Mouse (Mus musculus) monocyte, adult 5-6 weeks (primary cell): ENCODE data around the gene Nfyb. TPM values are rescaled to one million over a fixed set of nuclear protein-coding genes. Genes with fewer than 3 reads are reported as not detected.

Experiments used
- ATAC-seq: fragments of 153-309, 156-312 bp; replicated peaks from 2 replicates; pipeline ENCODE4 v1.8.0; 2017; ENCODE audit warnings: mild to moderate bottlenecking; ENCODE audit not compliant: low TSS enrichment, insufficient number of reproducible peaks, severe bottlenecking, poor library complexity, low FRiP score
- total RNA-seq: library from RNA; stranded (forward); fragments of 200-1000, 200-491, 200-594 nt; gene quantifications from 3 replicates; pipeline ENCODE4 v1.2.3, GENCODE M21; 2017

The Nfyb gene
- total RNA-seq, 1 experiment from 2014 or later = 95.1 TPM

DNA sequence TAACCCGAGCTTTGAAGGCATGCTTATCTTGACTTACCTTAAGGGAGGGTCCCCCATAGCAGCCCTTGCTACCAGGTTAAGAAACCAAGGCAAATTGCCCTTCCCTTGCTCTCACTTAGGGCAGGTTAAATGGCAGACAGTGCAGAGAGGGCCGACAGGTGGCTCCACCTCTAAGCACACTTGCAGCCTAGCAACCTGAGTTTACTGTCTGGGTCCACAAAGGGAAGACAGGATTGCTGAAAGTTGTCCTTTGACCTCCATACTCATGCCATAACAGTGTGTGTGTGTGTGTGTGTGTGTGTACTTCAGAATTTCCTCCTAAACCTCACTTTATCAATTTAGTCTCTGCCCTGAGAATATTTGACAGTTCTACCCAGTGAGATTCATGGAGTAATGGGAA, 18.5 kb upstream of the Nfyb start:
- no peak for ATAC-seq

DNA sequence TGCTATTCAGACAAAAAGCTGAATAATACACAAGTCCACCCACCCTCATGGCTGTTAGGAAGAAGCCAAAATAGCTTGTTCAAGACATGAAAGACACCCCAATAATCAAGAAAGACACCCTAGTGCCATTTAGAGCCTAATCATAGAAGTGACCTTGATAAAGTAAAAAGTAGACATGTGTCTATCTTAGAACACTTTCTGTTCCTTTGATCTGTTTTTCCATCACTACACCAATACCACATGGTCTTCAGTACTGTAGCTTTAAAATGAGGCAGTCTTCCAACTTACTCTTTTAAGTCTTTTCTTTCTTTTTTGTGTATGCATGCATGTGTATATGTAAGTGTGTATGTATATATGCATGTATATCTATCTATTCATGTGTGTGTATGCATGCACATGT, 16.9 kb upstream of the Nfyb start:
- ATAC-seq = no peak

DNA sequence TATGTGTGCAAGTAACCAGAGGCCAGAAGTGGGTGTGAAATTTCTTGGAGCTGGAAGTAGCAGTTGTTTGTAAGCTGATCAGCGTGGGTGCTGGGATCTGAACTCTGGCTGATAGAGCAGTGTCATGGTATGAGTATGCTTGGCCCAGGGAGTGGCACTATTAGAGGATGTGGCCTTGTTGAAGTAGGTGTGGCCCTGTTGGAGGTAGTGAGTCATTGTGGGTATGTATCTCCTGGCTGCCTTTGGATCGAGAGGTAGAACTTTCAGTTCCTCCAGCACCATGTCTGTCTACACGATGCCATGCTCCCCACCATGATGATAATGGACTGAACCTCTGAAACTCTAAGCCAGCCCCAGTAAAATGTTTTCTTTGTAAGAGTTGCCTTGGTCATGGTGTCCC, 16.4 kb upstream of the Nfyb start:
- peak; percentile 85 for ATAC-seq

DNA sequence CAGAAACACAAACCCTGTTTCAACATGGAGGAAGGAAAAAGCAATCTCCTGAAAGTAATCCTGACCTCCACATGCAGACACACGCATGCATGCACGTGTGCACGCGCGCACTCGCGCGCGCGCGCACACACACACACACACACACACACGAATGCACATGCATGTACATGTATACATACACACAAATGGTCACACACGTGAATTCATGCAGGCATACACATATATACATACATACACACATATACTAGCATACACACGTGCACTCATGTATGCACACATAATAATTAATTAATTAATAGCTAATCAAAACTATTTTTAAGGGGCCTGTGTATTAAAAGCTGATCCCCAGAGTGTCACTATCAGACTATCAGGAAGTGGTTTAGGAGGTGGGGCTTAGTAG, 15.9 kb upstream of the Nfyb start:
- ATAC-seq = no peak

DNA sequence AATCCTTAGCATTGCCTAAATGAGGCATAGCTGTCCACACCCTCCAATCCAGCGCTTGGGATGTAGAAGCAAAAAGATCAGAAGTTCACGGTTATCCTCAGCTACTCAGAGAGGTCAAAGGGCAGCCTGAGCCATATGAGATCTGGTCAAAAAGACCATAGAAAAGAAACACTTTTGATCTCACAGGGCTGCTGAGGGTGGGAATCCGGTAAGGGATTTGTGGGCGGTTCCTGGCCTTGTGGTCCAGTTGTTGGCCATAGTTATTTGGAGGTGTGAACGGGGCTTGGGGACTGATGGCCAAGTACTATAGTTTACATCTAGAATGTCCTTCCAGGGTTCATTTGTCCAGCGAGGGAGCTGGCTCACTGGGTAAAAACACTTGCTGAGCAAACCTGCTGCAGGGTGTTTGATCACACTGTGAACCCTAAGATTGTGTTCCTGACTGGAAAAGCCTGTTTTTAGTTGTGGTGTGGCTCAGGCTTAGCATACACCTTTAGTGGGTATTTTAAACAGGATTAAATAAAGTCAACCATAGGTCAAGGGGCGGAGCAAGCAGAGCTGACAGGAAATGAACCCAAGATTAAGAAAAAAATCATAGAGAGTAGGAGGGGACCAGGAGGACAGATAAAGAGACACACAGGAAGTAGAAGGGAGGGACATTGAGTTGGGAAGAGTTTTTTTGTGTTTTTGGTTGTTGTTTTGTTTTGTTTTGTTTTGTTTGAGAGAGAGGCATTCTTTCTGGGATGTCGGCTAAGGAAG, 15.0 kb upstream of the Nfyb start:
- no peak for ATAC-seq

DNA sequence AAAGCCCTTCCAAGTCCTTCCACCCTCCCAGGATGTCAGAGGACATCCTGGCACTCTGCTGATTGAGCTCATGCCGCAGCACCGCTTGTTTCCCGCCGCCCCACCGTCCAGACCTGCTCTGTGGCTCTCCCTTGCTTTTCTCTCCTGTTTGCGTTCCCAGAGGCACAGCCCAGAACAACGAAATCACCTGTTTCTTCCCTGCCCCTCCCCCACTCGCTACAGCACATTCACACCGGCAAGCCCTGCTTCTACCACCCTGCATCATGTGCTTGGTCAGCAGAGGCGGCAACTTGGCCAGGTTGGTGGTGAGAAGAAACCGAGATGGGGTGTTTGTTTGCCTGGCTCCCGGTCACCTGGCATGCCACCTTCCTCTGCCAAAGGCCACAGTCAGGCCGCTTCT, 13.9 kb upstream of the Nfyb start:
- ATAC-seq = no peak

DNA sequence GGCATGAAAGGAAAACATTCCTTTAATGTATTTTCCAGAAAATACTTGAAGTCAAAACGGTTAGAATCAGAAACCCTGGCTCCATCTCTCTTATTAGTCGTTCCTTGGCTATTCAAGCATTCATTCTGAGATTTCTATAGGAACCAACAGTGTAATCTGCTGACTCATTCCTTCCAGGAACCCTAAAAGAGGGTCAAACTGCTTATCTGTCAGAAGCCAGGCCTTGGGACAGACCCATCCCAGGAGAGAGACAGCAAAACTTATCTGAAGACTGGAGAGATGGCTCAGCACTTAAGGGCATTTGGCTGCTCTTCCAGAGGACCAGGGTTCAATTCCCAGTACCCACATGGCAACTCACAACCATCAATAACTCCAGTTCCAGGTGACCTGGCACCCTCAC, 13.1 kb upstream of the Nfyb start:
- no peak for ATAC-seq

DNA sequence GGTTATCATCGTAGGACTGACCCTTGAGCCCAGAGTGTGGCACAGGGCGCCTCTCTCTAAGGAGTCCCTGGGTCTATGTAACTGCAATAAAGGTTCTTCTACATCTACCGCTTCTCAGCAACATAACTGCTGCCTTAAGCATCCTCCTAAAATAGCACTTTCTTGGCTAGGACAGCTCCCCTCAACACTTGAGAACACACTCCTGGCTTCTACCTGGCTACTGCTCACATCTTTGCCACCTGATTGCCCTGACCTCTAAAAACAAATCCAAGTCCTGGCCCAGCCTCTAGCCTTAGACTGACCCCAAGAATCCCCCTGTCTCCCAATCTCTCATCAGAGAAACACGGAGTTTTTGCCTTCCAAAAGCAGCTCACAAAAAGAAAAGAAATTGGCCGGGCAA, 10.9 kb upstream of the Nfyb start:
- no peak for ATAC-seq

DNA sequence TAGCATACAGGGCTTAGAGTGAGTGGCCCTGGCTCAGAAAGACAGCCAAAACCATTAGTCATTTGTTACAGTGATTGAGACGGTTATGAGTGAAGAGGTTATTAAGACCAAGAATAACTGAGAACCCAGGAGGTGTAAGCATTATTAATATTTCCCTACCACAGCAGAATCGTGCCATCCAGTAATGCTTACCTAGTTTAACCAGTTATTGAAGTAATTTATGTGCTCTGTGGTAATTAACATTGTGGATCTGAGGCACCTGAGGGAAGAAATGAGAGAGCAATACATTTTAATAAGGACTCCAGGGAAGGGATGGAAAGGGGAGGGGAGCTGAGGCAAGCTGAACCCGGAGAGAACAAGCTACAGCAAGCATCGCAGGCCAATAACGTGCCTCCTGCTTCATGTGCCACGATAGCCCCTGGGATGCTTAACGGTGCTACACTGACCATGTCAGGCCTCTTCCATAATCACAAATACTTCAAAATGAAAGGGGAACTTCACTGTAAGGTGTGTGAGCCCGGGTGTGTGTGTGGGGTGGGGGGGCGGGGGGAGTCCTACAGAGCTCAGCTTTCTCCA, 7.7 kb upstream of the Nfyb start:
- no peak for ATAC-seq

DNA sequence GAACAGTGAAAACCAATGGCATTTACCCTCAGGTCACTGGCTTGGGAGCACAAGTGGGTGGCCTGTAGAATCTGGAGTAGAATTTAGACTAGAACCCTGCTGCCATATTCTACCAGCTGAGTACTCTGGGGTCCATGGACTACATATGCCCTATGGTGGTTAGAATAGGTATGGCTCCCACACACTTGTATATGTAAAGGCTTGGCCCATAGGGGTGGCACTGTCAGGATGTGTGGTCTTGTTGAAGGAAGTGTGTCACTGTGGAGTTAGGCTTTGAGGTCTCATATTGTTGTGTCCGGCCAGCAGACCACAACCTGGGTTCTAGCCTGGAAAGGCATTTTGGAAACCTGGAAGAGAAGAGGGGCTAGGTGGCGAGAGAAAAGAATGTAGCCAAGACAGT, 6.8 kb upstream of the Nfyb start:
- ATAC-seq = no peak

DNA sequence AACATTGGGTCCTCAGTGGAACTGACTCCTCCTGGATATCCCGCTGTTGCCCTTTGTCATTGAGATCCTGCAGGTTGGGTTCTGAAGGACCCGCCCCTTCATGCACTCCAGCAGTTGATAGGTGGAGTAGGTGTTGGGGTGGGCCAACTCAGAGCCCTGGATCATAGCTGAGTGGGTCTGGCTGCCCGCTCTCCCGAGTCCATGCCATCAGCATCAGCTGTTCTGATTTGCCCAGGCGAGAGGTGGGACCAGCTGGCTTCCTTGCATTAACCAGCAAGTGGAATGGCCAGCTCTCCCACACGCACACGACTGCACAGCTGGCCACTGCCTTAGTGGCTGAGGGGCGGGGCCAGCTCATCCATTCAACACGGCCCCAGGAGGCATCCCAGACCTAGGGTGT, 5.0 kb upstream of the Nfyb start:
- no peak; the same call in 1 of the 2 replicates for ATAC-seq

DNA sequence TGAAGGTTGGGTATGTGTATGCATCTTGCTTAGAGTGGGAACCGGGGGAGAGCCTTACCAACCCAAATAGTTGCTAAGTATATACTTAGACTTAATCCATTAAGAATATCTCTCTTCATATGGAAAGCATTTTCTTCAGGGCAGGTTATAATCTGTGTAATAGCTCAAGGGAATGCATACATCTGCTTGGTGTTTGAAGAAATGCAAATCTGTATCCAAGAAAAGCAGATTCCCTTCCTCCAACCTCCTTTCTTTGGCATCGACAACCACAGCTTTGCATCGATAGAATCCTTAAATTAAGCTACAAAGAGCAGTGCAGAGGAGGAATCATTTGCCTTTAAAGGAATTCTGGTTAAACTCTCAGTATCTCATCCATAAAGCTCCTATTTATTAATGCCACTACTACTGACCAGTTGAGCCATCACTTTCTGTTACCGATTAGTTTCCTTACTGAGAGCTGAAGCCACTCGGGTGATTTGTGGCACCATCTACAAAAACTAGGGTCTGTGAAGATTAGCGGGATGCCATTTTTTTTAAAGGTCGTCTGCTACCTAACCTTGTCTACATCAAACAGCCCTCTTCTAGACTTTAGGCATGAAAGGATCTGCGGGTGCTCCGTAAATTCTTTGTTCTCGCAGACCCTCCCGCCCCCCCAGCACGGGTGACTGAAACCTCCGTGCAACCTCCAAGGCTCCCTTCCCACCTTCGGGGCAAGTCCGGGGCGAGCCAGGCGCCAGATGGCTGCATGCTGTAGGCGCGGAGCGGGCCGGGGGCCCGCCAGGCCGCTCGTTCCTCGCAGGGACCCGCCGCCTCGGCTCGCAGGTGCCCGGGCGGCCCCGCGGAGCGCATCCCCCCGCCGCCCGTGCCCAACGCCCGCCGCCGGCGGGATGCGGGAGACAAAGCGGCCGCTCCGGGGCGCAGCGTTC, 925 bp downstream of the Nfyb start:
- ATAC-seq = no peak

DNA sequence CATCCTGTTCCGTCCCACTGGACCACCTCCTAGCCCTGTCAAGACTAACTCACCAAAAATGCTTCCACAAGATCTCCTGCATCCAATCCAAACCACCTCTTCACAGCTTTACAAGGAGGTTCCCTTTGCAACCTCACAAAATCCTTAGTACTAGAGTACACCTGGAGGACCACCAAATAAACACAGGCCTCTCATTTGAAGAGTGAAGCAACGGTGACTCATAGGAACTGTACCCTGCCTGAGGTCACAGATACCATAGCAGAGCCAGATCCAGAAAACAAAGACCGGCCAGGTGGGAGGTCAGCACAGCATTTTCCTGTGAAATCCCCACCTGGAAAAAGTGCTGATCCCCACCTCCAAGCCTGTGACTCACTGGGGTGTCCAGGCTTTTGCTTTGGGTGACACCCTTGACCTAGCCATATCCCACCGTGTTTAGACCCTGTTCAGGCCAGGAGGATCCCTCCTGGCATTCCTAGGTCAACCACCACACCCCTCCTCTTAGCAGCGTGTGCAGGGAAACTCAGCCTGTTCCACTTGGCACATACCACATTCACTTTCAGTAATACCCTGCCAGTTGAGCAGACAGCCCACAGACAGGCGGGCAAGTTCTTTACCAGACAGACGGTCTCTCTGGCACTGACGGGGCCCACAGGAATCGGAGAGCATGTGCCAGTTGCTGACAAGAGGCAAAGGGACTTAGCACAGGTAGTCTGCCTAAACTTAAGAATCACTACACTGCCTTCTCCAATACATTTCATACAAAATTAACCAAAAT, 2.7 kb downstream of the Nfyb start:
- no peak for ATAC-seq

DNA sequence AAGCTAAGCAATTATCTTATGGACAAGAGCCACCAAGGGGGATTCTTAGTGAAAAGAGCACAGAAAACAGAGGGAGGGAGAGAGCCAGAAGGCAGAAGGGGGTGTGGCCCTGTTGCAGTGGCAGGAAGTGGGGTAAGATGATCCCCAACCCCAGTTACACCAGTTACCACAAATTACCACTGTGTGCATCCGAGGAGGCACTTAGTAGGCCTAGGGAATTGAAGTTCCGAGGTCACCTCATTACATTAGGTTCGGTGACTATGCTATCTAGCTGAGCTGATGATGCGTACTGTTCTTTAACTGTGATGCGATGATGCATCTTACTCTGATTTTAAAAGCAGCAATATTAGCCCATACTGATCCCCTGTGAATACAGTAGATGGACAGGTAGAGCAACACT, 4.2 kb downstream of the Nfyb start:
- ATAC-seq = no peak

DNA sequence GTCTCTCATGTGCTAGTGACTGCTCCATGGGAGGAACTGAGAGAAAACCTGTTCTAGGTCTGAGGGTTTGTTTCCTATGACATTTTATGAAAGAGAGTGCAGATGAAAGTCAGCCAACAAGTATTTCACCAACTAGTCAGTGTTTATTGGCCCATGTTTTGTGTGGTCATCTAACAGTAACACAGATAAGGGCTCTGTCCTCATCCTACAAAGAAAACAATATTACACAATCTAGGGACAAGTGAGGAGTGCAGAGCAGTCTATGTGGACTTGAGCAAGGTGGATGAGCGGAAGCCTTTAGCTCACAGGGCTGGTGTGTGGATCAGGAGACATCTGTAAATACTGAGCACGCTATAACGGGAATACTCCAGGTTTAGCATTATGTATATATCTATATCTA, 5.1 kb downstream of the Nfyb start:
- no peak for ATAC-seq

DNA sequence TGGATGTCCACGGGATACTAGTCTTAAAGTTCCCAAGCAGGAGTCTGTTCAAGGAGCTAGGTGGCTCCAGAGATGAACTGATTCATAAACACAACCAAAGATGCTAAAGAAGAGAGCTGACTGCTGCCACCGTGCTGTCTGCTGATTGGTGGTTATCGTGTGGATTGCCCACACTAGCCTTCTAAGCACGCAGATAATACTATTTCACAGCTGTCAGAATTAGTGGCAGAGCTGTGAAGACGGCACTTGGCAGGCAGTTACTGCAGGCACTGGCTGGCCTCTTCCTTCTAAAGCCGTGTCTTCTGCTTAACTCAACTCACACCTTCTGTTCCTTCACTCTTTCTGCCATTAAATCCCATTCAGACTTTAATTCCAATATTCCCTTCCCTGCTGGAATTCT, 5.6 kb downstream of the Nfyb start:
- ATAC-seq = no peak

DNA sequence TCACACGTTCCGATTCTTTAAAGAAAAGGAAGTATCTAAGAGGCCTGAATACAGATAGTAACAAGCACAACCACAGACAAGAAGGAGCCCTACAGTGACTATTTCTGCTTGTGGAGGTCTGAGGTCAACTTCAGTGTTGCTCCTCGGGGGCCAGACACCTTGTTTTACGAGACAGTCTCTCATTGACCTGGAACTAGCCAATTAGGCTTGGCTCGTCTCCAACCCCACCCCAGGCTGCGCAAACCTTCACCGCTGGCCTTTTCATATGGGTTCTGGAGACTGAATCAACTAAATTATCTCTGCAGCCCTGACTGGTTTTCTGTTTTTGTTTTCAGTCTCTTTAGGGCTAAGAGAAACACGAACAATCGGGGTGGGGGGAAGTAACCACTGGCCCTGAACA, 6.6 kb downstream of the Nfyb start:
- no peak for ATAC-seq

DNA sequence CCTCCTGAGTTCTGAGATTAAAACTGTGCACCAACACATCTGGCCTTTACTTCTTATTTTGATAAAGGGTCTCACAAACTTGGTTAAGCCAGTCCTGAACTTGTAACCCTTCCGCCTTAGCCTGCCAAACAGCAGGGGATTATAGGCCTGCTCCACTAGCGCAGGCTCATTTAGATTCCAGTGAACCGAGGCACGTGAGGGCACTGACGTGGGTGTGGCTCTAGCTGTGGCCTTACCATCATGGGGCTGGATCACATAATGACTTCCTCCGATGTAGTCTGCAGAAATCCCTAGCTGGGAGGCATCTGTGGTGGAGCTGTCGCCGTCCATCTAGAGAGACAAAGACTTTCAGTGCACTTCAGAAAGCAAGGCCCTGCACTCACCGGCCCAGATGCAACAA, 7.5 kb downstream of the Nfyb start:
- no peak for ATAC-seq

DNA sequence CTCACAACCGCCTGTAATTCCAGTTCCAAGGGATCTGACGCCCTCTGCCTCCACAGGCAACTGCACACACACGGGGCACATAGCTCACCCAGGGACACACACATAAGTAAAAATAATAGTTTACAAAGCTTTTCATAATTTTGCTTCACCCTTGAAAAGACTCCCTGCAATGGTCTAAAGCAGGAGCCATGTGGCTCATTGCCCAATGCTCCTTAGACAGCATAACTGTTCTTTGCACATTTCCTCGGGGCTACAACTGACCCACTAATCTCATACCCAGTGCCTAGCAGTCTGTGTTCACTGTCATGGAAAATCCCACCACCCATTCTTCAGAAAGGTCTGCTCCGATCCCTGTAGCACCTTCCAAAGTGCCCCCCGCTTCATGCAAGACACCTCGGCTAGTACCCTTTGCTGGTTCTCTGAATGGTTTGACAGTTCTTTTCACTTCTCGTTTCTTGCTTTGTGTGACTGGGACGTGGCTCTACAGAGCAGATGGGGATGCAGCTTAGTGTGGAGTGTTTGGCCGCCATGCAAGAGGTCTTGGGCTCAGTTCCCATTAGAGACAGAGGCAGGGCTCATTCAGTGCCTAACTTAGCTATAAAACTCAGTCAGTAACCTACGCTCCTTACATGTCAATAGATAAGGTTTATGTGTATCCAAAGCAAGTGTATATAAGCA, 8.6 kb downstream of the Nfyb start:
- ATAC-seq = no peak
